Comparison of ENCODE assay signal across 39 mouse cellular contexts in genomic region chr15:89321264-89321663, GRCm38 (mm10). TPM values are rescaled to one million over a fixed set of nuclear protein-coding genes. Genes with fewer than 3 reads are reported as not detected.
DNase-seq lines count a peak whose midpoint lies in the region; ATAC-seq lines count a peak whose summit lies in the region.
"Had no signal": no experiment of that assay in that cellular context is flagged by ENCODE, and none has a peak within 500 bp of the region (broad histone marks: within the 10 kb centered on the region; RNA-seq: fewer than 3 reads in every experiment).

No protein-coding gene starts in this region.

- peaks cover 31% of the 10 kb centered on the region for H3K4me1 ChIP-seq in liver, embryonic 15.5 days (replicated peaks)
- H3K4me1 ChIP-seq: hindbrain, embryonic 15.5 days had no signal

- no peaks in the 10 kb centered on the region for H3K36me3 ChIP-seq in liver, embryonic 15.5 days (replicated peaks)
- H3K36me3 ChIP-seq: hindbrain, embryonic 10.5 days; hindbrain, embryonic 15.5 days; kidney, embryonic 15.5 days; limb, embryonic 10.5 days; limb, embryonic 15.5 days; lung, embryonic 15.5 days; neural tube, embryonic 12.5 days had no signal

- no peak overlapping the region for H3K27ac ChIP-seq in liver, embryonic 15.5 days (replicated peaks)
- H3K27ac ChIP-seq: forebrain, embryonic 13.5 days; gastrocnemius, adult 2 months; hindbrain, embryonic 10.5 days; hindbrain, embryonic 15.5 days; kidney, embryonic 15.5 days; layer of hippocampus, adult 2 months; limb, embryonic 10.5 days; limb, embryonic 15.5 days; lung, embryonic 15.5 days; neural tube, embryonic 12.5 days had no signal

- no peak overlapping the region for H3K4me3 ChIP-seq in liver, embryonic 15.5 days (replicated peaks)
- H3K4me3 ChIP-seq: forebrain, embryonic 13.5 days; gastrocnemius, adult 2 months; hindbrain, embryonic 10.5 days; hindbrain, embryonic 15.5 days; kidney, embryonic 15.5 days; layer of hippocampus, adult 2 months; limb, embryonic 10.5 days; limb, embryonic 15.5 days; lung, embryonic 15.5 days; neural tube, embryonic 12.5 days had no signal

- H3K9me3 ChIP-seq in liver, embryonic 15.5 days (replicated peaks), result no peaks in the 10 kb centered on the region
- H3K9me3 ChIP-seq: forebrain, embryonic 13.5 days; hindbrain, embryonic 10.5 days; hindbrain, embryonic 15.5 days; kidney, embryonic 15.5 days; limb, embryonic 10.5 days; limb, embryonic 15.5 days; lung, embryonic 15.5 days; neural tube, embryonic 12.5 days had no signal

- H3K27me3 ChIP-seq in liver, embryonic 15.5 days, result peaks cover 45% of the 10 kb centered on the region

- peak; percentile 81 for DNase-seq in 416B (ENCODE audit: low read depth)
- no peak for DNase-seq in layer of hippocampus, adult 9-10 months (ENCODE audit: low spot score)
- no peak for DNase-seq in heart, adult 18-20 months
- no peak for DNase-seq in layer of hippocampus, postnatal 25 days (ENCODE audit: extremely low spot score in 1 of 2, low spot score in 1 of 2)
- DNase-seq: adrenal gland, adult 2 months; adrenal gland, postnatal 36 days; cerebellum, adult 2 months; cerebellum, postnatal 14 days; gastrocnemius, adult 2 months; gastrocnemius, postnatal 36 days; heart, postnatal 14 days; kidney, adult 11 months; kidney, postnatal 36 days; layer of hippocampus, postnatal 36 days; lung, postnatal 36 days; right cerebral cortex, postnatal 4 days; thymus, postnatal 4 days had no signal

- peak; percentile 91 for ATAC-seq in common myeloid progenitor, adult 5-6 weeks (replicated peaks; ENCODE audit: low read depth, poor library complexity, severe bottlenecking)
- ATAC-seq in liver, embryonic 15.5 days (ENCODE audit: insufficient read depth), result no peak
- ATAC-seq in megakaryocyte progenitor cell, adult 5-6 weeks (replicated peaks; ENCODE audit: poor library complexity), result peak; percentile 75
- ATAC-seq: forebrain, embryonic 13.5 days; inflammation-experienced regulatory T-cells, adult 6 months; midbrain, embryonic 16.5 days had no signal

- 20% methylated on average over 8 of the region's 8 CpGs for WGBS in liver, embryonic 15.5 days (ENCODE audit: insufficient replicate concordance)

- peak overlapping the region; percentile 24; the same call in 1 of the 2 replicates for H3K4me2 ChIP-seq in liver, embryonic 15.5 days
- H3K4me2 ChIP-seq: forebrain, embryonic 13.5 days; hindbrain, embryonic 15.5 days; kidney, embryonic 15.5 days; limb, embryonic 15.5 days; lung, embryonic 15.5 days; midbrain, embryonic 11.5 days; neural tube, embryonic 12.5 days had no signal

- H3K9ac ChIP-seq in liver, embryonic 15.5 days, result no peak overlapping the region
- H3K9ac ChIP-seq: forebrain, embryonic 13.5 days; hindbrain, embryonic 15.5 days; kidney, embryonic 15.5 days; limb, embryonic 15.5 days; lung, embryonic 15.5 days; neural tube, embryonic 12.5 days had no signal

RNA-seq across cellular contexts. Expression of gene Adm2, which starts 1.3 kb away (rescaled TPM):
- total RNA-seq in common myeloid progenitor, adult 5-6 weeks (2017), result not detected in 2 replicates
- polyA plus RNA-seq in liver, embryonic 15.5 days (2015; fragmentation: Nextera tagmentation; extraction: Ambion mirVana), result 1.7 and 2.0 TPM in 2 replicates
- total RNA-seq in megakaryocyte progenitor cell, adult 5-6 weeks (2015), result not detected in 2 replicates
- total RNA-seq in megakaryocyte progenitor cell, adult 5-6 weeks (2017), result not detected in 2 replicates
- not detected for total RNA-seq in heart, adult 18-20 months (2021)
- total RNA-seq in layer of hippocampus, postnatal 25 days (2021), result not detected
- total RNA-seq: adrenal gland, adult 2 months; adrenal gland, postnatal 36 days; gastrocnemius, adult 2 months; gastrocnemius, postnatal 36 days; heart, adult 8-10 months; heart, postnatal 14 days; layer of hippocampus, adult 2 months; layer of hippocampus, postnatal 36 days; left cerebral cortex, postnatal 10 days had no signal
- polyA plus RNA-seq: brain, embryonic 14.5 days; cerebellum, adult 2 months; embryonic facial prominence, embryonic 11.5 days; forebrain, embryonic 13.5 days; frontal cortex, adult 2 months; hindbrain, embryonic 15.5 days; inflammation-experienced regulatory T-cells, adult 6 months; midbrain, embryonic 11.5 days; midbrain, embryonic 16.5 days; neural tube, embryonic 12.5 days had no signal

RNA-seq across cellular contexts. Expression of gene Sbf1, which starts 6.2 kb away (rescaled TPM):
- total RNA-seq in common myeloid progenitor, adult 5-6 weeks (2017), result 43.3 and 53.7 TPM in 2 replicates
- polyA plus RNA-seq in liver, embryonic 15.5 days (2015; fragmentation: Nextera tagmentation; extraction: Ambion mirVana), result 21.4 and 28.6 TPM in 2 replicates
- total RNA-seq in megakaryocyte progenitor cell, adult 5-6 weeks (2015), result 92.1 and 94.9 TPM in 2 replicates
- 50.0 and 52.1 TPM in 2 replicates for total RNA-seq in megakaryocyte progenitor cell, adult 5-6 weeks (2017)
- 10 to 100 TPM; 57.6 to 57.8 TPM for total RNA-seq in heart, adult 18-20 months (2021)
- 100 to 1,000 TPM; 317 to 364 TPM for total RNA-seq in layer of hippocampus, postnatal 25 days (2021)

RNA-seq across cellular contexts. Expression of gene Miox, which starts 12.9 kb away (rescaled TPM):
- not detected in 2 replicates for total RNA-seq in common myeloid progenitor, adult 5-6 weeks (2017)
- polyA plus RNA-seq in liver, embryonic 15.5 days (2015; fragmentation: Nextera tagmentation; extraction: Ambion mirVana), result 10.3 and 10.6 TPM in 2 replicates
- not detected in 2 replicates for total RNA-seq in megakaryocyte progenitor cell, adult 5-6 weeks (2015)
- not detected in 2 replicates for total RNA-seq in megakaryocyte progenitor cell, adult 5-6 weeks (2017)
- total RNA-seq in heart, adult 18-20 months (2021), result not detected
- not detected for total RNA-seq in layer of hippocampus, postnatal 25 days (2021)
- total RNA-seq: adrenal gland, adult 2 months; adrenal gland, postnatal 36 days; gastrocnemius, adult 2 months; gastrocnemius, postnatal 36 days; heart, adult 8-10 months; heart, postnatal 14 days; layer of hippocampus, adult 2 months; layer of hippocampus, postnatal 36 days; left cerebral cortex, postnatal 10 days had no signal
- polyA plus RNA-seq: brain, embryonic 14.5 days; cerebellum, adult 2 months; embryonic facial prominence, embryonic 11.5 days; forebrain, embryonic 13.5 days; frontal cortex, adult 2 months; heart, embryonic 14.5 days; hindbrain, embryonic 10.5 days; hindbrain, embryonic 15.5 days; inflammation-experienced regulatory T-cells, adult 6 months; limb, embryonic 10.5 days; limb, embryonic 15.5 days; lung, embryonic 15.5 days; midbrain, embryonic 11.5 days; midbrain, embryonic 16.5 days; neural tube, embryonic 12.5 days; thymus, postnatal 0 days had no signal

RNA-seq across cellular contexts. Expression of gene Lmf2, which starts 34.2 kb away (rescaled TPM):
- total RNA-seq in common myeloid progenitor, adult 5-6 weeks (2017), result 13.9 and 14.4 TPM in 2 replicates
- polyA plus RNA-seq in liver, embryonic 15.5 days (2015; fragmentation: Nextera tagmentation; extraction: Ambion mirVana), result 30.9 and 35.3 TPM in 2 replicates
- 14.0 and 16.6 TPM in 2 replicates for total RNA-seq in megakaryocyte progenitor cell, adult 5-6 weeks (2015)
- 7.4 and 11.7 TPM in 2 replicates for total RNA-seq in megakaryocyte progenitor cell, adult 5-6 weeks (2017)
- total RNA-seq in heart, adult 18-20 months (2021), result 10 to 100 TPM; 25.8 to 26.1 TPM
- total RNA-seq in layer of hippocampus, postnatal 25 days (2021), result 10 to 100 TPM; 15.2 to 20.8 TPM

RNA-seq across cellular contexts. Expression of gene Ncaph2, which starts 34.3 kb away (rescaled TPM):
- total RNA-seq in common myeloid progenitor, adult 5-6 weeks (2017), result 81.4 and 106 TPM in 2 replicates
- polyA plus RNA-seq in liver, embryonic 15.5 days (2015; fragmentation: Nextera tagmentation; extraction: Ambion mirVana), result 110 and 115 TPM in 2 replicates
- total RNA-seq in megakaryocyte progenitor cell, adult 5-6 weeks (2015), result 82.4 and 115 TPM in 2 replicates
- 96.7 and 97.9 TPM in 2 replicates for total RNA-seq in megakaryocyte progenitor cell, adult 5-6 weeks (2017)
- 10 to 100 TPM; 50.7 to 62.9 TPM for total RNA-seq in heart, adult 18-20 months (2021)
- total RNA-seq in layer of hippocampus, postnatal 25 days (2021), result 10 to 100 TPM; 84.1 to 95.0 TPM
